Mouse (Mus musculus) liver, embryonic 14.5 days (tissue): ENCODE measurements at regions not wholly inside any gene's neighbourhood (a gene's known extent, or its start where the extent isn't known, plus 50 kb on each side); places are given as distances from the start of the nearest gene placed in this dataset.

Experiments used
- CTCF ChIP-seq: IDR thresholded peaks from 2 replicates; pipeline ENCODE4 v1.5.1; 2016; ENCODE audit warnings: antibody characterized with exemption, low read depth, control low read depth
- EP300 ChIP-seq: IDR thresholded peaks from 2 replicates; pipeline ENCODE4 v1.6.1; 2016; ENCODE audit warnings: antibody characterized with exemption, low read depth

DNA sequence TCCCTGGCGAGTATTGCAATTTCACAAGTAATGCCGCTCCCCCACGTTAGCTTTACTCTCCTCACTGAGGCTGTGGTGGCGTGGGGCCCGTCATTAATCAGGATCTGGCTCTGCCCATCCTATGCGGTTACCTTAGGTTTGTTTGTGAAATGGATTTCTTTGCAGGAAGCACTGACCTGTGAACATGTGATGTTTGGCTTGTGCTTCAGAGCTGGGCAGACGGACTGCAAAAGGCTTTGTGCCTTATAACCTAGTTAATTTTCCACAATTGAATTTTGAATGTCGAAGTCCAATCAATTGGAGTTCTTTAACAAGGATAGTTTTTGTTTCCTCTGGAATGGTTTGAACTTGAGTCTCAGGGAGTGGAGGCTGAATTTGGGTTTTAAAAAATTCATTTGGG is 94.1 kb upstream of the Gjb5 start:
- TF ChIP-seq CTCF = no peak
- no peak for TF ChIP-seq EP300
